Mouse (Mus musculus) liver, adult 2 months (tissue): Measurements from ENCODE around the gene Tgfa. TPM values are rescaled to one million over a fixed set of nuclear protein-coding genes. Genes with fewer than 3 reads are reported as not detected.

Experiments
- DNase-seq: peaks from one replicate; pipeline ENCODE4 v3.0.0-alpha.2; 2011; ENCODE audit warnings: low read depth, low spot score; ENCODE audit errors: extremely low read depth
- H3K27ac ChIP-seq: fragments of 200-500 bp; replicated peaks from 2 replicates; pipeline ENCODE4 v1.5.1; 2012; ENCODE audit warnings: low read depth, mild to moderate bottlenecking, control low read depth, inconsistent platforms, low read length; ENCODE audit not compliant: insufficient read depth
- H3K27me3 ChIP-seq: fragments of 200-500 bp; 2 replicates; pipeline ENCODE4 v1.6.1; 2012; ENCODE audit warnings: mild to moderate bottlenecking, moderate library complexity, low read length, inconsistent platforms; ENCODE audit not compliant: control insufficient read depth, insufficient read depth
- H3K36me3 ChIP-seq: fragments of 200-500 bp; 2 replicates; pipeline ENCODE4 v1.6.1; 2012; ENCODE audit warnings: low read length, inconsistent platforms; ENCODE audit not compliant: control insufficient read depth, insufficient read depth
- H3K4me1 ChIP-seq: fragments of 200-500 bp; 2 replicates; pipeline ENCODE4 v1.6.1; 2011; ENCODE audit warnings: low read length; ENCODE audit not compliant: control insufficient read depth, insufficient read depth
- H3K4me3 ChIP-seq: fragments of 200-500 bp; 2 replicates; pipeline ENCODE4 v1.5.1; 2011; ENCODE audit warnings: low read depth, mild to moderate bottlenecking, control low read depth, low read length, moderate library complexity; ENCODE audit not compliant: insufficient read depth
- H3K79me2 ChIP-seq: fragments of 200-500 bp; 2 replicates; pipeline ENCODE4 v1.6.1; 2012; ENCODE audit warnings: inconsistent platforms, mild to moderate bottlenecking, low read length, moderate library complexity; ENCODE audit not compliant: control insufficient read depth, insufficient read depth
- H3K9ac ChIP-seq: fragments of 200-500 bp; 2 replicates; pipeline ENCODE4 v1.6.1; 2012; ENCODE audit warnings: low read depth, mild to moderate bottlenecking, control low read depth, inconsistent platforms, low read length
- CTCF ChIP-seq: fragments of 200-500 bp; IDR thresholded peaks from 2 replicates; pipeline ENCODE4 v1.5.1; 2011; ENCODE audit warnings: low read depth, low read length, control low read depth
- POLR2A ChIP-seq: fragments of 200-500 bp; IDR thresholded peaks from 2 replicates; pipeline ENCODE4 v1.6.1; 2011; ENCODE audit warnings: low read length, control low read depth; ENCODE audit not compliant: insufficient read depth; ENCODE audit errors: extremely low read depth
- whole genome bisulfite sequencing: fragments of 180-500 bp; shearing (Covaris S2); methylation state at CpG from one replicate; pipeline ENCODE4 v1.1.7; 2018; 5-methylcytosine and 5-hydroxymethylcytosine counted together
- polyA plus RNA-seq: library from polyadenylated mRNA; depleted of rRNA; stranded (reverse); fragments of >200 nt; gene quantifications from 2 replicates; pipeline ENCODE4 v1.2.3, GENCODE M21; 2012
- total RNA-seq: library from RNA; depleted of rRNA; stranded (reverse); fragments of >200 nt; gene quantifications from 2 replicates; pipeline ENCODE4 v1.2.3, GENCODE M21; 2014

Tgfa gene
- total and polyA plus RNA-seq, 2 experiments, result 6.3 to 13.3 TPM

GRCm38 (mm10) chr6:86275704-86276103 is 80.7 kb downstream of the Tgfa start:
- no peaks in the 10 kb centered on the region for H3K27me3 ChIP-seq
- H3K79me2 ChIP-seq, result no peaks in the 10 kb centered on the region
- no peak overlapping the region for H3K27ac ChIP-seq
- TF ChIP-seq CTCF, result no peak
- no peak for TF ChIP-seq POLR2A
- no peak overlapping the region for H3K9ac ChIP-seq
- WGBS, result 96% methylated on average over 4 of the region's 4 CpGs
- DNase-seq, result no peak
- H3K4me3 ChIP-seq, result no peak overlapping the region
- H3K4me1 ChIP-seq, result no peaks in the 10 kb centered on the region
- peaks cover 4% of the 10 kb centered on the region; the same call in 1 of the 2 replicates for H3K36me3 ChIP-seq

GRCm38 (mm10) chr6:86276816-86277215 is 81.8 kb downstream of the Tgfa start:
- TF ChIP-seq POLR2A (no peak), CTCF (no peak)
- no peaks in the 10 kb centered on the region for H3K4me1 ChIP-seq
- no peak overlapping the region for H3K27ac ChIP-seq
- no peak overlapping the region for H3K9ac ChIP-seq
- no peak for DNase-seq
- H3K4me3 ChIP-seq, result no peak overlapping the region
- WGBS, result 94% methylated on average over 2 of the region's 2 CpGs
- peaks cover 4% of the 10 kb centered on the region; the same call in 1 of the 2 replicates for H3K36me3 ChIP-seq
- no peaks in the 10 kb centered on the region for H3K79me2 ChIP-seq
- H3K27me3 ChIP-seq, result no peaks in the 10 kb centered on the region

GRCm38 (mm10) chr6:86277620-86278019 is 82.6 kb downstream of the Tgfa start:
- TF ChIP-seq CTCF, result 0 out of 2 replicates have a peak, but pooled peaks have one; percentile 21
- TF ChIP-seq POLR2A, result no peak
- no peaks in the 10 kb centered on the region for H3K4me1 ChIP-seq
- no peak overlapping the region for H3K9ac ChIP-seq
- no peak for DNase-seq
- H3K27me3 ChIP-seq, result no peaks in the 10 kb centered on the region
- H3K27ac ChIP-seq, result no peak overlapping the region
- H3K79me2 ChIP-seq, result no peaks in the 10 kb centered on the region
- WGBS, result 76% methylated on average over 7 of the region's 7 CpGs
- H3K36me3 ChIP-seq, result peaks cover 2% of the 10 kb centered on the region; the same call in 1 of the 2 replicates
- H3K4me3 ChIP-seq, result no peak overlapping the region

GRCm38 (mm10) chr6:86281573-86282210 is 86.7 kb downstream of the Tgfa start:
- no peaks in the 10 kb centered on the region for H3K27me3 ChIP-seq
- no peak overlapping the region for H3K9ac ChIP-seq
- 92% methylated on average over 11 of the region's 11 CpGs for WGBS
- H3K36me3 ChIP-seq, result no peaks in the 10 kb centered on the region
- H3K4me1 ChIP-seq, result no peaks in the 10 kb centered on the region
- no peak overlapping the region for H3K27ac ChIP-seq
- no peak for TF ChIP-seq CTCF
- no peak for TF ChIP-seq POLR2A
- no peaks in the 10 kb centered on the region for H3K79me2 ChIP-seq
- DNase-seq, result no peak
- no peak overlapping the region for H3K4me3 ChIP-seq

- peak; percentile 41 for DNase-seq
- Histone ChIP-seq H3K4me1 (no peaks in the 10 kb centered on the region), H3K4me3 (no peak overlapping the region), H3K79me2 (no peaks in the 10 kb centered on the region), H3K9ac (no peak overlapping the region), H3K27me3 (no peaks in the 10 kb centered on the region), H3K36me3 (no peaks in the 10 kb centered on the region), H3K27ac (no peak overlapping the region)
- WGBS, result 46% methylated on average over 8 of the region's 8 CpGs
- TF ChIP-seq CTCF (no peak), POLR2A (no peak)
Measured at GRCm38 (mm10) chr6:86293301-86293700, 98.3 kb downstream of the Tgfa start.

- peak; percentile 17 for DNase-seq
- Histone ChIP-seq H3K4me1 (no peaks in the 10 kb centered on the region), H3K36me3 (no peaks in the 10 kb centered on the region), H3K4me3 (no peak overlapping the region), H3K79me2 (no peaks in the 10 kb centered on the region), H3K27me3 (no peaks in the 10 kb centered on the region), H3K27ac (no peak overlapping the region), H3K9ac (no peak overlapping the region)
- no peak for TF ChIP-seq POLR2A
- WGBS, result 66% methylated on average over 8 of the region's 8 CpGs
Measured at GRCm38 (mm10) chr6:86295451-86295850, 100.4 kb downstream of the Tgfa start.
